Mouse (Mus musculus): Measurements from ENCODE around the gene Clstn2. TPM values are rescaled to one million over a fixed set of nuclear protein-coding genes. Genes with fewer than 3 reads are reported as not detected.

Gene Clstn2
- 0.05 and 0.08 TPM in 2 replicates for polyA plus RNA-seq (2015; fragmentation: Nextera tagmentation; extraction: Ambion mirVana)

DNA sequence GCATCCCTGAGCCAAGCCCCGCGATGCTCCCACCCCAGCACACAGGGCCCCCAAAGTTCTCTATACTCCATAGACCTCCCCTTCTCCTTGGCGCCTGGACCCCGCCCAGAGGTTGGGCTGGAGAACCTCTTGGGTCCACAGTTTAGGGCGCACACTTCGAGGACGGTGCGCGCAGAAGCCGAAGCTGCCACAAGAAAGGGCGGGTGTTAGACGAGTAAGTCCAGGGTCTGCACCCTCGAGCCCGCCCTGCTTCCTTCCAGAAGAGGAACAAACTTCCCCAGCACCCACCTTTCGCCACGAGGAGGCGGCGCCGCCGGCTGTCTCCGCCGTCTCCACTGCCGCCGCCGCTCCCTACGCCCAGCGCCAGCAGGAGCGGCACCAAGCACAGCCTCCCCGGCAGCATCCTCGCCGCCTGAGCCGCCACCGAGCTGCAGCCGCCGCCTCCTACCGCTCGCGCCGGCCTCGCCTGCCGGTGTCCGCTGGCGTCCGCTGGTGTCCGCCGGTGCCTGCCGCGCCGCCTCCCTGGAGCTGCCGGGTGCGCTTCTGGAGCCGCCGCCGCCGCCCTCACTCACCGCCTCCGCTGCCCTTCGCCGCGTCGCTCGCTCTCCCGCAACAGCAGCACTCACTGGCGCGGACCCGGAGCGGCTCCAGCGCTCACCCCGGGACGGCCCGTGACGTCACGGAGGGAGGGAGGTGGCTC, at the start of gene Clstn2:
Gene Clstn2 (minus strand): TSS at position 609 of the 700 bp plus-strand sequence.
- no peak for DNase-seq (ENCODE audit: low spot score)

DNA sequence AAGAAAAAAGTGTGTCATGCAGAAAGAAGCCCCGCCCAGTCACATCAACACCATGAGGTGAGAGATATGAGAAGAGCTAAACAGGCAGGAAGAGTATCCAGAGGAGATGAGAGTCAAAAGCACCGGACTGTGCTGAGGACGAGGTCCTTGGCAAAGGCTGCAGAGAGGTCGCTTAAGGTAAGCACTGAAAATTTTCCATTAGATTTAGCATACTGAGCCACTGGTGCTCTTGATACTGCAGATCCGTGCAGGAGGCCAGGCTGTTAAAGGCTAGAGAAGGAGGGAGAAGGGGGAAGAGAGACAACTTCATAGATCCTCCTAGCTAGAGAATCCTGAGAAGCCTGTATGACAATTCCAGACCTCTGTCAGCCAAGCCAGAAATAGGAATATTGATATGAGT, 34.8 kb upstream of the Clstn2 start:
- DNase-seq (ENCODE audit: low spot score): no peak

DNA sequence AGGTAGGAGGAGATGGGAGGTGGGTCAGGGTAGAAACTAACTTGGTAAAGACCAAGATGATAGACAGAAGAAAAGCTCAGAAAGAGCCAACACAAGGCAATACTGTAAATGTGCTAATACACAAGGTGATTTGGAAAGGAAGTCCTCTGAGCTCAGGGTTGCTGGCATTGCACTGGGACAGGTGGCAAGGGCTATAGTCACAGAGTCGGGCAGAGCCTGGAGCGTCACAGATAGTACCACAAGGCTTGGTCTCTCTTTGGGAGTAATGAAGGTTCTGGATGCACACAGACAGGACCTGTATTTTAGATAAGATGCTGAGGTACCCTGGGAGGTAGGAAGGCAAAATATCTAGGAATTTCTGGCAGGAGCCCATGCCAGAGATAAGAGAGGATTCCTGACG, 28.7 kb upstream of the Clstn2 start:
- no peak for DNase-seq (ENCODE audit: low spot score)

DNA sequence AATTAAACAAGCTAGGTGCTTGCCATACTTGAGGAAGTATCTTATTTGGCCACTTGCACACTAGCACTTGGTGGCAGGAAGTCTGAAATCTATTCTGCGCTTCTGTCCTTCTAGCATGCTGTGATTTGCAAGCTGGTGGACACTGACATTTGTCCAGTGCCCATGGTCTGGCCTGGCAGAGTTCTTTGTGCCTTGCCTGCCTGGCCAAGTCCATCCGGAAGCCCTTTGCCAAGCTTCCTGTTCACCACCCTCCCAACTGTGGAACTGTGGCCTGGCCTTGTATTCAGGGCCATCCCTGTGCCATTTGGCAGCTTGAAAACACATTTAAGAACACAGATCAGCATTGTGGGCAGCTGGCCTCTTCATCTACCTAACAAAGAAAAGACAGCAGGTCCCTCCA, 24.3 kb upstream of the Clstn2 start:
- DNase-seq (ENCODE audit: low spot score): no peak

DNA sequence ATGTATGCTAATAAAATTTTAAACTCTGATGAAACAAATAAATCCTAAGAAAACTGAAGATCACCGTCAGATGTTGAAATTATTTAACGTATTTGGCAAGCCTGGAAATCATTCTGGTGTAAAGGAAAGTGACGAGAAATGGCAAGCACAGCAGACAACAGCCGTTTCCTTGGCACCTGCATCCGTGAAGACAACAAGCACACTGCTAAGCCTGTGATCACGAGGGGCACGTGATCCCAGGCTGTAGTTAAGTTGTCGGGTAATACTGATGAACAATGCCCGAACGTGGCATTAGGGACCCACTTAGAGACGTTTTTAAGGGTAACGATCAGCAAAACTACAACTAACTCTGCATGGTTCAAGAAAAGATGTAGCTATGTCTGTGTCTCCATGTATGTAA, 18.4 kb upstream of the Clstn2 start:
- DNase-seq (ENCODE audit: low spot score): no peak

DNA sequence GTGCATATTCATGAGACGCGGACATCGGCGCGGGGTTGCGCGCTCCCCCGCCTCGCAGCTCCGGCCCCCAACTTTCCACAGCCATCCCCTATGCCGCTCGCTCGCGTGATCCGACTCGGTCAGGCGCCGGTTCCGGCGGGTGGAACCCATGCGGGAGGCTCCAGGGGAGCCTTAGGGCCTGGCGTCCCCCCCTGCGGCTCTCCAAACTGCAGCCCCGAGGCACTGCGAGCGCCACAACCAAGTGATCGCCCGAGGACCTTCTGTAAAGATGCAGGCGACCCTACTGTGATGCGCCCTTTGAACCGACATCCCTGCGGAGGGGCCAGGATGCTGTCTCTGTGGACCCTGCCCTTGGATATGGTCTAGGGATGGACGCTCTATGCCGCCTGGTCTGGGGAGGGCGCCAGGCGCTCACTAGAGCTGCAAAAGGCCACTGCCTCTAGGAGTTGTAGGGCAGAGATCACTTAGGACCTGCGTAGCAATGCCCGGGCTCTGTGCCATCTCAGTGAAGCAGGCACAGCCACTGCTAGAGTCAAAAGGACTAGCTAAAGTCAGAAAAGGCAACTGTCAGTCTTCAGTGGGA, 383 bp upstream of the Clstn2 start:
- no peak for DNase-seq (ENCODE audit: low spot score)

DNA sequence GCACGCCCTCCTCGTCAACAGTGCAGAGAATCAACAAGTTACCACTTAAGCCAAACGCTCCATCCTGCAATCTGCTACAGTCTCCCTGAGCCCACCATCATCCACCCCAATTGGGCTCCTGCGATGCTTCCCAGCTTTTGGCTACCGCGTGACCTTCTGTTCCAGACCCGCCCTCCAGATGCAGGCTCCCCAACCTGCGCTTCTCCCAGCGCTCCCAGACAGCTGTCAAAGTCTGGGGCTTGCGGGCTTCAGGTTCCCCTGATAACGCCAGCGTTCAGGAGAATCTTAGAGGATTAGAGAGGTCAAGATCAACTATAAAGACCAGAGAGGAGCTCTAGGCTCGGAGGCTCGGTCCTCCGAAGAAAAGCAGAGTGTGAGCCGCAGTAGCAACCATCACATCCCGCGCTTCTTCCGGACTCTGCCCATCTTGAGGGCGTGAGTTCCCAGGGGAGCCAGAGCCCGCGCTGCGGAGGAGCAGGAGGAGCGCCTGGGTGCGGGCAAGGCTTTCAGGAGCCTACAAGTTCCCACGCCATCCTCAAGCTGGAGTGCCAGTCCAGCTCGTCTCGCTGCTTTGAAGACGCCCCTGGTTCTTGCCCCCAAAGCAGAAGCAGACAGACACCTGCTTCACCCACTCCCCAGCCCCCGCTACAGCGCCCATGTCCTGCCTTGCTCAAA, 946 bp downstream of the Clstn2 start:
- DNase-seq (ENCODE audit: low spot score): no peak

DNA sequence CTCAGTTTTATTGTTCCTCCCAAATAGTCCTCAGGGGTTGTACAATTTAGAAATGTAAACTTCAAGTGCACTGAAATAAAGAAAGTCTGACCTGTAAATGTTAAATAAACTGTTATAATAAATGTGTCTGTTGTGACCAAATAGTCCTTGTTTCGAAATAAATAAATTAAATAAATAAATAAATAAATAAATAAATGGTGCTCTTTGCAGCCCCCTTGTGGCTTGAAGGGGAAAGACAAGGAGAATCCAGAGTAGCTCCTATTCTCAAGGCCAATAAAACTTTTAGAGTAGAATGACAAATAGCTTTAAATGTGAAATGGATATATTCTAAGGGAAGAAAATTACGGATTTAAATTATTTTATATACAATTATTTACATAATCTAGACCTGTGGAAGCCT, 2.3 kb downstream of the Clstn2 start:
- DNase-seq (ENCODE audit: low spot score): no peak

DNA sequence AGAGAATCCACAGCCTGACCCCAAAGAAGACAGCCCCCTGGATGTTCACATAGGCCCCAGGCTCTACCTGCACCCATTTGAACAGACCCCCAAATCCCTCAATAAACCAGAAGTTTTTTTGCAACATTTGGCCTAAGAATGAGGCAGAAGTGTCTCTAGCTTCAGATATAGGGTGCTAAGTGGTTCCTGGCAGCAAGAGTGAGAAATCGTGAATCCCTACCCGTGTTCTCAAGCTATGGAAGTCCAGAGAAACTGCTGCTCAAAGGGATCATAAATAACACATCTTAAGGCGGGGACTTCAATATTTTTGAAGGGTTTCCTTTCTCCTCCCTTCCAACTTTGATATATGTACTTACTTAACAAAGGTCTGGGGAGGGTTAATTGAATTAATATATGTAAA, 7.4 kb downstream of the Clstn2 start:
- no peak for DNase-seq (ENCODE audit: low spot score)

DNA sequence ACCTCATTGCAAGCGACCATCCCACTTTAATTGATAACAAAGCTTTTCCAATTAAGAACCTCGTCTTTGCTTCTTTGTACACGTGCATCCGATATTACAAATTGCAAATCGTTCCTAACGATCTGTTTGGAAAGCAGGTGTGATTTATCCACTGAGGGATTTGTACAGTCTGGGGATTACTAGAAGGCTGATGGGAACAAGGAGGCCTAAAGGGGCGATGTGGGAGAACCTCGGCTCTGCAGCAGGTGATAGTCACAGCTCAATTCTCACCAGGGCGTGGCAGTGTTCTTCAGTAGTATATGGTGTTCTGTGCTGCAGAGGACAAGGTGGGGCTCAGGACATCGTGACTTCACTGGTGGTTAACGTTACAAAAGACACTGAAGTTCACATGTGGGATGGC, 9.9 kb downstream of the Clstn2 start:
- DNase-seq (ENCODE audit: low spot score): no peak

DNA sequence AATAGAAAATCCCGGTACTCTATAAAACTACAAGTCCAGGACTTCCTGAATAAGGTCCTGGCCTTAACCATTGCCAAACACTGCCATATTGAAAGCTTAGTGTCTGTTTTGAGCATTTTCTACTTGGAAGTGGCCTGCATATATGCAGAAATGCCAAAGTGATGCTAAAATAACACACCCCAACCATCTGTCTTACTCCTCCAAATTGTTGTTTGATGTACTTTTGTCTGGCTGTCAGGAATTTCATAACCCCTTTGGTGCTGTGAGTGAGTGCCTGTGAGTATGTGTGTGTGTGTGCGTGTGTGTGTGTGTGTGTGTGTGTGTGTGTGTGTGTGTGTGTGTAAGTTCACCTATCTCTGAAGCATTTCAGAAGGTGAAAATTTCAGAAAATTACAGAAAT, 13.1 kb downstream of the Clstn2 start:
- DNase-seq (ENCODE audit: low spot score): no peak

DNA sequence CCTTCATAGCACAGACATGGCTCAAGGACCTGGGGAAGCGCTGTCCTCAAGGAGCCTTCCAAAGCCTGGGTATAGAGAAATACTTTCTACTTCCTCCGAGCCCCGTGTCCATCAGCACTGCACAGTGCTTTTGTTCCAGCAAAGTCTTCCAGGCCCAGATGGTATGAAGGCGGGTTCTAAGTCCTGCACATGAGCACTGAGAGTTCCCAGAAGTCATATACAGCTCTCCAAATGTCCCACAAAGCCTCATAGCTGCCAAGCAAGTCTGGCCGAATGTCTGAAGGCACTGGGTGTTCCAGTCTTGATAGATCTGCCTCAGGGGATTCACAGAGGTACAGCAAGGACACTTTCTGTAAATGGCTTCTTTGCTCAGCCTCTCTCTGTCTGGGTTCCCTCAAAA, 14.3 kb downstream of the Clstn2 start:
- no peak for DNase-seq (ENCODE audit: low spot score)

DNA sequence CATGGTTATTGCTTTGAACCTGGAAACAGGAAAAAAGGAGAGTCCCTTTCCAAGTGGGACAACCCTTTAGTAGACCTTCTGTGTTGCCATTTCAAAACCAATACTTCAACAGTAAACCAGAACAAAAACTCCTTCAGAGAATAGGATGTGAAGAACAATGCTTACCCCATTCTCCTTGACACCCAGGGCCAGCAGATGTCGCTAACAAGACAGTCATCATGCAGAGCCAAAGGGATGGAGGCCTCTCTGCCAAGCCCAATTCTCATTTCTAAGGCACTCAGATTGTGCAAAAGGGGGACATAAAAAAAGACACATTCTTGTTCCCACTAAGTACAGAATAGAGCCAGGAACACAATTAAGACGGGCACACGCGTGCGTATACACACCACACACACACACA, 16.4 kb downstream of the Clstn2 start:
- no peak for DNase-seq (ENCODE audit: low spot score)

DNA sequence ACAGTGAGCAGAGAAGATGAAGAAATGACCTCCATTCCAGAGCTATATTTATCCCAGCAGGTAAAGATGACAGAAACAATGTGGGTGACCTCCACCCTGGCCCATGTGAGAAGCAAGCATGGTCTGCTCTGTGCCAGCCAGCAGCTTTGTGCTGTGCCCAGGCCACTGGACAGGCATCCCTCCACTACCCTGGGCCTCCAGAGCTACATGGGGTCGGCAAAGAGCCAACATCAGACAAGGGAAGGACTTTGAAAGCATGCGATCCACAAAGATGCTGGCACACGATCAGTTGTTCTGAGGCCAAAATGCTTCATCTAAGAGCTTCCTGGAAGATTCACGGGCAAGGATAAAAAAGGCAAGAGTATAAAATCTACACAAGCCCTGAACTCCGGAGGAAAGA, 36.6 kb downstream of the Clstn2 start:
- no peak for DNase-seq (ENCODE audit: low spot score)

DNA sequence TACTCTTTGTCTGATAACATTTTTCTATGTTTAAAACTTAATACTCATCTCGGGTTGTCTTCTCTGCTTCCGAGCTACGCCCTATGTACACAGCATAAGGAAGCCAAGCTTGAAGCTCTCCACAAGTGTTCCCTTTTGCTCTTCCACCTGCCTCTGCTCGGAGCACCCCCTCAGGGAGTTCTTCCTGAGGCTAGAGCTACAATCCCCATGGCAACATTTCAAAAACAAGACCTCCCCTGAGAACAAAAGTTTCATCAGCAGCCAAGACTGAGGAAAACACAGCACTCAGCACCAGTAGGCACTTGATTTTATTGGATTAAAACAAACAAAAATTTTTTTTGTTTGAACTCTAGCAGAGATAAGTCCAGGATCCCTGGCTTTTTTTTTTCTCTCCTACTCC, 37.3 kb downstream of the Clstn2 start:
- no peak for DNase-seq (ENCODE audit: low spot score)

DNA sequence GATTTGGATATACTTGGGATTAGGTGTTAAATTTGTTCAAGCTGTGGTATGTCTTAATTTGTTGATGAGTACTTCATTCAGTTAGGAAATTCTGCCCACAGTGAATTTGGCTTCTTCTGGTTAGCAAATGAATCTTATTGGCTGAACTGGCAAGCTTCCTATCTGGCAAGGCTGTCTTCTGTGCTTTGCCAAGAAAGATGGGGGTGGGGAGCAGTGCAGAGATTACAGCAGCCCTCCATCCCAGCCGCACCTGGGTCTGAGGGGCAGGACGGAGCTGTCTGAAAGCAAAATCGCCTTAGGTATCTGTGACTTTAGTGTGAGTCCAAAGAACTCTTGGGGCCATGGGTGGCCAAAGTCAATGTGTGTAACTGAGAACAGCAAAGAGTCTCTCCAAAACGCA, 40.9 kb downstream of the Clstn2 start:
- no peak for DNase-seq (ENCODE audit: low spot score)

DNA sequence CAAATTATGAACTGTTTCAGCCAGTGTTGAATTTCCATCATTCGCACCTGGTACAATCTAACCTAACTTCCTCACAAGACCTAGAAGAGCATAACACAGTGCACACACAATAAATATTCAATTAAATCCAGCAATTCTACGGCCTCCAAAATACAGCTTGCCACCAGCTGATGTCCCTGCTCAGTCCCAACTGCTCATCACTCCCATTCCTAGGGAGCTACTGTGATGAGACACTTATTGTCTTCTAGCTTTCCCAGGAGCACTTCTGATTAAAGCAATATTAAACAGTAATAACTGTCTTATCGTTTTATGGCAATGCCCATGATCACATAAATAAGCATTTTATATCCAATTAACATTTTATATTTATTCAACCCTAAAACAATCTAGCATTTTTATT, 55.6 kb downstream of the Clstn2 start:
- no peak for DNase-seq (ENCODE audit: low spot score)

DNA sequence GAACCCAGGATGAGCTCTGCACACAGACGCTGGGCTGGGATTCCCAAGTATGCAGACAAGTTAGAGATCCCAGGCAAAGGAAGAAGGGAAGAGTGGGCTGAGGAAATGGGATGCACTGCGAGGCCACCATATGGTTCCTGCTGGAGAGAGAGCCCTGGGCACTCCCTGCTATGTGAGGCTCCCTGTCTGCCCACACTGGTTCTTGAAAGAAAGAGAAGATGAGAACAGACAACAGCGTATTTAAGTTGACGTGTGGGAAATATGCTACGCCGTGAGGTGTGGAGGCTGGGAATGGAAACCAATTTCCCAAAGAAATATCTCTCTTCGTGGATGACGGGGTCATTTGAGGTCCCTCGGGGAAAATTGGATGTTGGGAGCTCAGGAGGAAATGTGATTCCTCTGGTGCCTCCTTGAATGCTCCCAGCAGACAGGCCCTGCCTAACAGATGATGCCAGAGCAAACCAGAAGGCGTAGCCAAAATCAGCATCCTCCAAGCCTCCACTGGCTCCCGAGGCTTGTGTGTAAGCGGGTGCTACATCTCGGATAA, 58.1 kb downstream of the Clstn2 start:
- no peak for DNase-seq (ENCODE audit: low spot score)

DNA sequence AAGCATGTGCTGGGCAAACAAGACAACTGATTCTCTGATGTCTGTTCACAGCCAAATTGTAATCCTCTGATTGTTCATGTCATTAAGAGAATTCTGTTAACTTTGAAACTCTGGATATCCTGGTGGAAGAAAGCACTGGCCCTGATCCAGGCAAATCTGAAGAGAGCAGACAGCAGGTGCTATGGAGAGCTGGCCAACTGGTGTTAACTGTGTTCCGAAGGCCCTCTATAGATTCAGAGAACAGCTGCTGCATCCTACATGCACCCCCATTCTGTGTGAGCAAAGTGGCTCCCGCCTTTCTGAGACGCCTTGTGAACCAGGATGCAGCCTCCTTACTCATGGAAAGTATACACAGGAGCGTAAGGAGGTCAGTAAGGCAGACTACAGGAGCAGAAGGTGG, 66.3 kb downstream of the Clstn2 start:
- no peak for DNase-seq (ENCODE audit: low spot score)

DNA sequence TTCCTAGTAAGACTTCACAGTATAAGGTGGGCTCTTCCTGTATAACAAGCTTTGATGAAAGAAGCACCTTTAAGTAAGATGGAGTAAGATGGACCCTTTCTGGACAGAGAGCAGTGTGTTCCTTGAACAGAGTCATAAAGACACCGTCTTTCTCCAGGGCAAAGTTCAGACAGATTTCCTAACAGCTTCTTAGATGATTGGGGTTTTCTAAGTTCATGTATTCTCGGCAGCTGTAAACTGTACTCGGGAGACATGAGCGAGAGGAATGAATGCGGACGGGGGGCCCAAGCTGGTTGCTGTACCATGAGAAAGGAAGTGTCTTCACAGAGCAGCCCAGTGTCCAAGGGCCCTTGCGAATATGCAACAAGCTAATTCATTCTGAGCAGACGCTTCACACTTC, 75.5 kb downstream of the Clstn2 start:
- no peak for DNase-seq (ENCODE audit: low spot score)

DNA sequence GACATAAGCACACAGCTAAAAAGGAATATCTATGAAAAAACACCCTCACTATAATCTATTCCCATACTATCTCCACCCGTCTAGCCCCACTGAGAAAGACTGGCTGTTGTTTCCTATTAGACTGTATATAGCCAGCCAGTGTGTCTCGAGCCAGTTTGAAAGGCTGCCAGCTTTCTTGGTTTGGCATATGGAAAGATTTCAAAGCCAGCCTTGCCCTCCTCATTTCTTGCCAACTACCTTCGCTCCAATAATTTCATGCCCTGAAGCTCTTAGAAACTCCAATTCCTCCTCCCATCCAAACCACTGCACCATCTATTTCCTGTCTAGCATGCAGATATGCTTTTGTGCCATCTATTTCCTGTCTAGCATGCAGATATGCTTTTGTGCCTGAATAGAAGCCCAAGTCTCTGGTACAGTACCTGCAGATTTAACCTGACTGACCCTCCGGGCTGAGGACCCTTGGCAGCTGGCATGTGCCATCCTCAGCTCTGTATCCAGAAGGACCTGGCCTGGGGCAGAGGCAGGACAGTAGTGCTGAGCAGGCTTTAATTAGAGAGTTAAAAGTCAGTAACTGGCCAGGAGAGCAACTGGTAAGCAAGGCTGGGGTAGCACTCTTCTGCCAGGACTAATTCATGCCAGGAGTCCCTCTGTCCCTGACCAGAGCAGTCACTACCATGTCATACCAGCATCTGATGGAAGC, 76.4 kb downstream of the Clstn2 start:
- no peak for DNase-seq (ENCODE audit: low spot score)

DNA sequence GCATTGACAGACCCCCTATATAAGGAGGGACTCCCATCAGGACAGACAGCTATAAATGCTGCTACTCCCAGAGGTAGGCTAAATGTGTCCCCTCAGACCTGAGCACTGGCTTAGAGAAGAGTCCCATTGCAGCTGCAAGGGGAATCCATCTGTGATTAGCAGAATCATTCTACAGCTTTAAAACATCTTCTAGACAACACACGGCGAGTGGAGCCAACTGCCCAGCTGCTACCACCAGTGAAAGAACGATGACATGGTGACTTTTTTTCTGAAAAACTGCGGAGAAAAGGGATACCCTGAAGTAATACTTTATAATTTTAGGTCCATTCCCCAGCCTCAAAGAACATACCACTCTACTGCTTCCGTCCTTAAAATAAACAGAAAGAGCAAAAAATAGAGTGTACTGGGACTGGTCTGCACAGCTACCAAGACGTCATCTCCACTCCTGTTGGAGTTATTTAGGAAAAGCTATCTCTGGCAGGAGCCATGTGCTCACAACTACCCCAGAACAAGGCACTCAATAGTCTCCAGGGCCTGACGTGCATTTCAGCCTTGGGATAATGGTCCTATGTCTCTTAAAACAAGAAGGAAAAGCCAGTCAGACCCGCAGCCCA, 79.1 kb downstream of the Clstn2 start:
- no peak for DNase-seq (ENCODE audit: low spot score)
